Mouse (Mus musculus) layer of hippocampus, adult 2 months (tissue): ENCODE data around the gene Tars2. TPM values are rescaled to one million over a fixed set of nuclear protein-coding genes. Genes with fewer than 3 reads are reported as not detected.
"Not testable (repeated sequence)": the region's sequence is repeated elsewhere in the genome, so short reads cannot be mapped to it uniquely, and the experiment has no call there.

Source experiments
- DNase-seq, 2 experiments: peaks; one replicate each; pipeline ENCODE4 v3.0.0; 2022; ENCODE audit warnings: low spot score in 2 of 2
- H3K27ac ChIP-seq: fragments of 200-600 bp; 2 replicates; pipeline ENCODE4 v1.8.1; 2022
- H3K4me3 ChIP-seq: fragments of 200-600 bp; 2 replicates; pipeline ENCODE4 v1.8.1; 2022; ENCODE audit warnings: mild to moderate bottlenecking
- CTCF ChIP-seq: fragments of 200-600 bp; conservative IDR thresholded peaks from 2 replicates; pipeline ENCODE4 v1.8.1; 2022; ENCODE audit warnings: antibody characterized with exemption, mild to moderate bottlenecking, moderate library complexity
- microRNA-seq, 2 experiments: library from miRNA; unstranded; fragments of <30 nt; microRNA quantifications; one replicate each; pipeline ENCODE4 v1.2.0; 2021
- total RNA-seq, 2 experiments: library from RNA; stranded (reverse); gene quantifications; 2 replicates each; pipeline ENCODE4 v1.2.3; 2021

The Tars2 gene
- total RNA-seq, 2 experiments from 2014 or later: 43.1 to 44.0 TPM

GRCm38 (mm10) chr3:95701877-95702540 is 58.0 kb downstream of the Tars2 start:
- peak overlapping the region; percentile 33 for H3K4me3 ChIP-seq

GRCm38 (mm10) chr3:95701085-95701484 is 58.9 kb downstream of the Tars2 start:
- no peak for TF ChIP-seq CTCF
- no peak for DNase-seq
- peak overlapping the region; percentile 70 for H3K27ac ChIP-seq
- H3K4me3 ChIP-seq: no peak overlapping the region

More at GRCm38 (mm10) chr3:95701877-95702540, 58.0 kb downstream of the Tars2 start:
- H3K27ac ChIP-seq: peak overlapping the region; percentile 70
- DNase-seq: peak; percentile 28 to 39
- TF ChIP-seq CTCF: peak; percentile 46

GRCm38 (mm10) chr3:95700233-95700681 is 59.7 kb downstream of the Tars2 start:
- H3K27ac ChIP-seq: peak overlapping the region; percentile 70; the same call in 1 of the 2 replicates
- H3K4me3 ChIP-seq: no peak overlapping the region
- no peak for DNase-seq
- TF ChIP-seq CTCF: no peak

- TF ChIP-seq CTCF: no peak
- no peak overlapping the region for H3K27ac ChIP-seq
- no peak for DNase-seq
- no peak overlapping the region for H3K4me3 ChIP-seq
Measured at GRCm38 (mm10) chr3:95698286-95698685, 61.7 kb downstream of the Tars2 start.

GRCm38 (mm10) chr3:95696360-95696759 is 63.6 kb downstream of the Tars2 start:
- no peak for TF ChIP-seq CTCF
- Histone ChIP-seq H3K27ac (peak overlapping the region; percentile 28; the same call in 1 of the 2 replicates), H3K4me3 (no peak overlapping the region)
- no peak for DNase-seq

GRCm38 (mm10) chr3:95695796-95696195 is 64.2 kb downstream of the Tars2 start:
- TF ChIP-seq CTCF: no peak
- Histone ChIP-seq H3K27ac (peak overlapping the region; percentile 28; the same call in 1 of the 2 replicates), H3K4me3 (no peak overlapping the region)
- DNase-seq: no peak

GRCm38 (mm10) chr3:95694808-95695703 is 65.0 kb downstream of the Tars2 start:
- Histone ChIP-seq H3K27ac (no peak overlapping the region), H3K4me3 (no peak overlapping the region)
- DNase-seq: no peak
- TF ChIP-seq CTCF: no peak

- H3K4me3 ChIP-seq: no peak overlapping the region
- DNase-seq: no peak
- TF ChIP-seq CTCF: no peak
- H3K27ac ChIP-seq: no peak overlapping the region
Measured at GRCm38 (mm10) chr3:95693821-95694807, 65.9 kb downstream of the Tars2 start.

GRCm38 (mm10) chr3:95692677-95693076 is 67.3 kb downstream of the Tars2 start:
- no peak overlapping the region for H3K27ac ChIP-seq
- DNase-seq: no peak
- no peak for TF ChIP-seq CTCF
- no peak overlapping the region for H3K4me3 ChIP-seq

- not testable (repeated sequence) for DNase-seq, H3K4me3 ChIP-seq, H3K27ac ChIP-seq
Measured at GRCm38 (mm10) chr3:95690552-95690951, 69.5 kb downstream of the Tars2 start.

Small RNAs within 50 kb of the gene (microRNA-seq; reads per million reads assigned to microRNA genes)
- 0 to 0.64 reads per million in 2 experiments for gene Mir7014

Other genes with a start within 250 kb of the Tars2 start
- gene Ctss, start 233.4 kb downstream of the Tars2 start, total RNA-seq: 10 to 100 TPM; 55.0 to 57.5 TPM
- not detected for gene Hormad1, start 200.5 kb downstream of the Tars2 start, total RNA-seq
- 10 to 100 TPM; 21.6 to 23.2 TPM for gene Golph3l, start 171.3 kb downstream of the Tars2 start, total RNA-seq
- 100 to 1,000 TPM; 302 to 322 TPM for gene Ensa, start 135.2 kb downstream of the Tars2 start, total RNA-seq
- 10 to 100 TPM; 49.6 to 55.2 TPM for gene Mcl1, start 101.4 kb downstream of the Tars2 start, total RNA-seq
- gene Adamtsl4, start 72.3 kb downstream of the Tars2 start, total RNA-seq: 1 to 10 TPM; 7.0 to 7.9 TPM
- 10 to 100 TPM in 1 of 2 experiments, 1 to 10 TPM in 1; 9.3 to 10.5 TPM for gene Ecm1, start 20.6 kb downstream of the Tars2 start, total RNA-seq
- gene Rprd2, start 58.7 kb upstream of the Tars2 start, total RNA-seq: 10 to 100 TPM; 60.3 to 65.5 TPM
- gene Prpf3, start 95.7 kb upstream of the Tars2 start, total RNA-seq: 10 to 100 TPM; 33.0 to 38.1 TPM
- gene Mrps21, start 111.3 kb upstream of the Tars2 start, total RNA-seq: 100 to 1,000 TPM; 155 to 164 TPM
- gene Ciart, start 122.0 kb upstream of the Tars2 start, total RNA-seq: 10 to 100 TPM; 10.3 to 11.7 TPM
- gene BC028528, start 131.8 kb upstream of the Tars2 start, total RNA-seq: 1 to 10 TPM; 3.4 to 4.8 TPM
- gene Aph1a, start 133.8 kb upstream of the Tars2 start, total RNA-seq: 10 to 100 TPM; 69.0 to 79.8 TPM
- gene Car14, start 144.5 kb upstream of the Tars2 start, total RNA-seq: 1 to 10 TPM; 6.9 to 9.9 TPM
- 10 to 100 TPM; 78.9 to 80.6 TPM for gene Anp32e, start 169.0 kb upstream of the Tars2 start, total RNA-seq
- gene Plekho1, start 235.8 kb upstream of the Tars2 start, total RNA-seq: 10 to 100 TPM; 39.3 to 44.1 TPM